Mouse (Mus musculus): ENCODE data around the gene Btbd9.

The Btbd9 gene

GRCm38 (mm10) chr17:30388817-30389216 lies 187.5 kb downstream of the Btbd9 start:
- no peak for DNase-seq (ENCODE audit: low spot score)

DNA sequence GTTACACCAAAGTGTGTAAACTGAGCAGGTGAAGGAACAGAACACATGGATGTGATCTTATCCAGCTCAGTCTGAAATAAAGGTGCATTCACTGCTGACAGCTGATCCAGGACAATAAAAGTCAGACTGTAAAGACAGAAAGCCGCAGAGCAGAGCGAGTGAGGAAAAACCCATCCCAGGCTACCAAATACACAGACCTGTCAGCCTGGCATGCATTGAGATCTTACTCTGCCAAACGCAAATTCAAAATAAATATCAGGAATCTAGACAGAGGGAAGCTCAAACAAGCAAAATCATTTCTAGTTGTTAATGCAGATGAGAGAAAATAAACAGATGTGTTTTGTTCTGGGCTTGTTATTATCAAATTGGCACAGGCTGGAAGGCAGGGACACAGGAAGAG lies 187.9 kb downstream of the Btbd9 start:
- no peak for DNase-seq (ENCODE audit: low spot score)

GRCm38 (mm10) chr17:30386241-30386640 lies 190.0 kb downstream of the Btbd9 start:
- no peak for DNase-seq (ENCODE audit: low spot score)

- no peak for DNase-seq (ENCODE audit: low spot score)
Measured at GRCm38 (mm10) chr17:30383649-30384048, 192.6 kb downstream of the Btbd9 start.

DNA sequence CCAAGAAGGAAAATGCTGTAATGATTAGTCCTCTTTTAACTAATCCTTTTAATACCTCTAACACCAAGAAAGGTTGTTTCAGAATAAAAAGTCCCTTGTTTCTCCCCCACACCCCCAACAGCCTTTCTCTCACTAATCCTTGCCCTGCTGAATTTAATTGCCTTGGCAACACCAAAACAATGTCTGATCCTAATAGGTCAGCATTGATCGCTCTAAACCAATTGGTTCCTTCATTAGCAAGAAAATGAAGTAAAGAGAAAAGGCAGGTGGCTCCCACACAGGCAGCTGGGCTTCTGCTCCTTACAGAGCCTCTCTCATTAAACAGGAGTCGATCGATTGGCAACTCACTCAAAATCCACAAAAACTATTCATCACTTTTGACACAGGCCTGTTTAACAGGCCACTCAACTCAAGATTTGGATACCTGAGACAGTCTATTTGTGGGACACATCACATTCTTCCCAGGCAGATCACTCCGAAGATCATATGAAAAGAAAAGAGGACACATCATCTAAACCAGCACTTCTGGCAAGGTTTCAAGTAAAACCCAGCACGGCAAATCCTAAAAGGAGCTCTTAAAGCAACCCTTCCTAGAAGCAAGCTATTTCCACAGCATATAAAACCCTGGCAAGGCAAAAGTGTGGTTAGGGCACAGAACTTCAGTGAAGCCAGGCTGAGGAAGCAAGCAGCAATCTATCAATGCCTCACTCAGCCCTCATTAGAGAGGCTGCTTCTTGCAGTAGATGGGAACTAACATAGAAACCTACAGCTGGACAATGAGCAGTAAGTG lies 197.9 kb downstream of the Btbd9 start:
- no peak for DNase-seq (ENCODE audit: low spot score)

DNA sequence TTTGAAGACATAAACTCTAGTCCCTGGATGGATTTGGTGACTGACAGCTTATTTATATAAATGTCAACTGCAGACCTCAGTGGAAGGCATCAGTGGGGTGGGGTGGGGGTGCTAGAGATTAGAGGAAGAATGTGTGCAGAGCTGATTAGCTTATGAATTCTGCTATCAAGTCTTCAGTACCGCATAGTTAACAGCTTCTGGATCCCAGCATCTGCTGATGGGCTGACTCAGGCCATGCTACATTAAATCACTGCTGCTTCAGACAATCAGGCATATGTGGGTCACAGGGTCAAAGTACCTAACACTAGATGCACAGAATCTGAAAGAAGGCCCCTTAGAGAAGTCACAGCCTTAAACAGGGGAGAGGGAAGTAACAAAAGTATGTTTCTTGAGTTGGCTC lies 198.5 kb downstream of the Btbd9 start:
- DNase-seq (ENCODE audit: low spot score): no peak

- no peak for DNase-seq (ENCODE audit: low spot score)
Measured at GRCm38 (mm10) chr17:30375107-30375506, 201.2 kb downstream of the Btbd9 start.

GRCm38 (mm10) chr17:30368559-30368958 lies 207.7 kb downstream of the Btbd9 start:
- DNase-seq (ENCODE audit: low spot score): no peak

DNA sequence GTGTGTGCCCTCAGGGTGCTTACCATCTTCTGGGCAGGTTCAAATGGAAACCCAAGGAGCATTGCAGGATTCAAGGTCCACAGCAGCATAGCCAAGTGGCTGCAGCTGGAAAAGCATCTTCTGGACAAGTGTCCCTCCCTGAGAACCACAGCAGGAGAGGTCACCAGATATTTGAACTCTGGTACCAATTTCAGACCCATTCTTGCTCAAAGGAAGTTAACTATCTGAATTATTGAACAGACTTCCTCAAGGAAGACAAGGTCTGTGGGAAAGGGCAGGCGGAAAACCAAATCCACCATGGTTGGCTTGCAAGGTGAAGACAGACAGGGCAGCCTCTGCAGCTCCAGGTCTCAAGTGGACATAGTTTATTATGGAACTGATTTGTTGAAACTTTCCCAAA lies 211.6 kb downstream of the Btbd9 start:
- DNase-seq (ENCODE audit: low spot score): no peak

- DNase-seq (ENCODE audit: low spot score): no peak
Measured at GRCm38 (mm10) chr17:30363365-30363764, 212.9 kb downstream of the Btbd9 start.

DNA sequence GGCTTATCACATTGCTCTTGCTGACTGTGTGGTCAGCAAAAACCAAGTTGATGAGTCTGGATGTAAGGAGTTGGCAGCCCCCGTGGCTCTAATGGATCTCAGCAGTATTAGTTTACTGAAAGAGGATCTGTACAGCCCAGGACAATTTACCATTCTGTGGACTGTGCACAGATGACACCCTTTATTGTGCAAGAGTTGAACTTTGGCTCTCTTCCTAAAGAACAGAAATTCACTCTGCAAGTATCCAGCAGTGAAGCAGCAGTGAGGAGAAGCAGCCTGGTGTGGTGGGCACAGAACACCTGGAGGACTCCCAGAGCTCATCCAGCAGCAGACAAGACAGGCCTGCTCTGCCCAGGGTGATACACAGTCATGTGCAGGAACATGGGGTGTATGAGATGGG lies 215.6 kb downstream of the Btbd9 start:
- no peak for DNase-seq (ENCODE audit: low spot score)

GRCm38 (mm10) chr17:30359392-30359791 lies 216.9 kb downstream of the Btbd9 start:
- DNase-seq (ENCODE audit: low spot score): no peak

GRCm38 (mm10) chr17:30355431-30355830 lies 220.9 kb downstream of the Btbd9 start:
- DNase-seq (ENCODE audit: low spot score): no peak

- DNase-seq (ENCODE audit: low spot score): no peak
Measured at GRCm38 (mm10) chr17:30354381-30354780, 221.9 kb downstream of the Btbd9 start.

DNA sequence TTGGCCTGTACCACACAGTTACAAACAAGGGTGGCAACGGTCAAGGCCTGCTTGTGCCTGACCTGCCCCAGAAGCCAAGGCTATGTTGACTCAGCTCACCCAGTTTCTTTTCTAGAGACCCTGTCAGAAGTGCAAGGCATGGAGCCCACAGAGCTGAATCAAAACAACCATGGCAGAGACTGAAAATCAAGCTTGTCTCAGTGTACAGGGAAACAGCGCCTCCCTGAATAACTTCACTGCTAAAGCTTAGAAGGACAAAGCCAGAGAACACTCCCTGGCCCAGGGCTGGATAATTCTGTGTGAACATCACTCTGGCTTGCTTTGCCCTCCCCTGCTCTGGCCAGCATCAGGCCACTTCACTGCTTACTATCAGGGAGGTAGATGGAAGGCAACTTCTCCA lies 228.3 kb downstream of the Btbd9 start:
- no peak for DNase-seq (ENCODE audit: low spot score)

DNA sequence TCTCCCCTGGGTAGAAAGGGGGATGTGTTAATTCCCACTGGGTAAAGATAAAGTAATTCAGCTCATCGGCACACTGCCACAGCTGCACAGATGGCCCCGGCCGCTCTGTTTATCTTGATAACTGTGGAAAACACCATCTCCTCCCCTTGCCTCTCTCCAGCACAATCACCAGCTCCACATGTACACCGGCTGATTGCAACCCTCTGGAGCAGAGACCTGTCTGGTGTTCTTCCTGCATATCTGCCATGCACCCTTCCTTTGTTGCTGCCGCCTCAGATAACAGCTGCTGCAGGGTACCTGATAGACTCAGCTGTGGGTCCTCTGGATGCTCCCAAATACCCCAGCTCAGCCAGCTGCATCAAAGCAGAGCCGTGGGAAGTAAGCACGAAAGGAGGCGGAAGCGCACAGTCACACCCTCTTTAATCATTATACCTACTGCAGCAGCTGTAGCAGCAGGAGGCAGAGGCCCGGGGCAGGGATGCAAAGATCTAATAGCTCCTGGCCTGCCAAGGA lies 229.1 kb downstream of the Btbd9 start:
- DNase-seq (ENCODE audit: low spot score): no peak

- no peak for DNase-seq (ENCODE audit: low spot score)
Measured at GRCm38 (mm10) chr17:30345008-30345407, 231.3 kb downstream of the Btbd9 start.

DNA sequence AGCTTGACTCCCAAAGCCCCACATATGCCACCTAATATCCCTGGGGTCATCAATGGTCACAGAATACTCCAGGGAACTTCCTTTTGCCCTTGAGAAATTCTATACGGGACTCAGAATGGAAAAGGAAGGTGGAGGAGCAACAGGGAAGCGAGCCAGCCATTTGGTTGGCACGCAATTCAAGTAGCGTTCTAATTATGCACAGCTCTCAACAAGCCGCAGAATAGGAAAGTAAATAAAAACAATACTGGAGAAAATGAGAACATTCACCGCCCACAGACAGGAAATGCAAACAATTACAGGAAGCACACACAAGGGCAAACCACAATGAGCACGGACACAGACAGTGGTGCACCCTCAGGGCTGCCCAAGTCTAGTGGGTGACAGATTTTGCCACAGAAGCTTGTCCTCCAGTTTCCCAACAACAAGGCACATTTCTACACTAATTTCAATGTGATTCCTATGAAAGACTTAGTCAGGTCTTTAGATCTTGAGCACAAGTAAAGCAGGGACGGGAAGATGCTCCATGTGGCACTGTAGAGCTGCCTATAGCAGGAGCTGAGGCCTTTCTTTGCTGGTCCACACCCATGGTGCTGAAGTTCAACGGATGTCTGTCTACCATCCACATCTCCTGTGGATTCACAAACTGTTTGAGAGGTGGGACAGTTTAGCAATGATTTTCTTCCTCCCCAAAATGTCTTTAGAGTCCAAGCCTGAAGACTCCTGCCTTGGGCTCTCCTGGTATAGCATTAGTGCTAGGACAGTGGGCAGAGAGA lies 232.4 kb downstream of the Btbd9 start:
- no peak for DNase-seq (ENCODE audit: low spot score)

DNA sequence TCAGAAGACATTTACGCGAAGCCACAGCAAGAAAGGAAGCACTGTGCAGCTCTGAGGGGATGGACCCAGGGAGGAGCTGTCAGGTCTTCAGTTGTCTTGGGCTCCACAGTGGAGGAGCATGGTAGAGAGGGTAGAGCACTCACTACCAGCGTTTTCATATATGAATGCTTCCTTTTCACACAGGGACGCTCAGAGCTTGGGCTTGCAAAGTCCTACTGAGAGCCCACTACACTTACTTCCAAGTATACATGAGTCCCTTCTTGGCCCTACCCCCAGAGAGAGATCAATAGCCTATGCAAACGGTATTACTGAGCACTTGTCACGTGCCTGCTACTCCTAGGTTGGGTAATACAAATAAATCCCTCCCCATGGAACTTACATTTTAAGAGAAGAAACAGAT lies 234.7 kb downstream of the Btbd9 start:
- DNase-seq (ENCODE audit: low spot score): no peak

DNA sequence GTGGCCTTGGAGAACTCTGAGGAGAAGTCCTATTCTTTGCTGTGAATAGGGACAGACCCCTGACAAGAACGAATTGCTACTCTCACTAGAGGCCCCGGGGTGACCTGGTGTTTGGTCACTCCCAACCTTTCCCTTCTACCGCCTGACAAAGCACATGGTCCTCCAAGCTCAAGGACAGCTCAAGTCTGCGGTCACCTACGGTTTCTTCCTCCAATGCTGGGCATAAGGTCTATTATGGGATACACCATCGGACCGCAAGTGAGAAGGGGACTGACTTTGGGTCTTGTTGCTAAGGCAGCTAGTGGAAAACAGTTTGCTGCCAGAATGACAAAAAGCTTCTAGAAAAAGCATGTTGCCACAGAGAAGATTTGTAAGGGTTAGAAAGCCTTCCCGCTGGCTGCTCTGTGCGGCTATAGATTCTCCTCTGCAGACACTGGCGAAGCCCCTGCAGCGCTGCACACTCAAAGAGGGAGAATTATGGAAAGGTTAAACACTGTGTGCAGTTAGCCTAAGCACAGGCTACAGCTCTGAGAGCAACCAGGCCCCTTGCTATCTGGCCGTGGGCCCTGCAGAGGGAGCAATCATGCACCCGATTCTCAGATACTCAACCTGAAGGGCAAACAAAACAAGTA lies 235.7 kb downstream of the Btbd9 start:
- no peak for DNase-seq (ENCODE audit: low spot score)

GRCm38 (mm10) chr17:30339317-30339716 lies 237.0 kb downstream of the Btbd9 start:
- DNase-seq (ENCODE audit: low spot score): no peak

GRCm38 (mm10) chr17:30336816-30337215 lies 239.5 kb downstream of the Btbd9 start:
- no peak for DNase-seq (ENCODE audit: low spot score)

GRCm38 (mm10) chr17:30336280-30336679 lies 240.0 kb downstream of the Btbd9 start:
- no peak for DNase-seq (ENCODE audit: low spot score)
